Mouse (Mus musculus) megakaryocyte, embryonic 14.5 days (primary cell): Measurements from ENCODE around the gene Sephs2.

Experiments used
- FLI1 ChIP-seq: IDR thresholded peaks from 2 replicates; pipeline ENCODE4 v1.6.1; 2012; ENCODE audit warnings: low read length, inconsistent platforms, mixed read lengths
- GATA1 ChIP-seq: IDR thresholded peaks from 3 replicates; pipeline ENCODE4 v1.6.1; 2012; ENCODE audit warnings: mixed read lengths, low read length, inconsistent platforms, borderline replicate concordance

DNA sequence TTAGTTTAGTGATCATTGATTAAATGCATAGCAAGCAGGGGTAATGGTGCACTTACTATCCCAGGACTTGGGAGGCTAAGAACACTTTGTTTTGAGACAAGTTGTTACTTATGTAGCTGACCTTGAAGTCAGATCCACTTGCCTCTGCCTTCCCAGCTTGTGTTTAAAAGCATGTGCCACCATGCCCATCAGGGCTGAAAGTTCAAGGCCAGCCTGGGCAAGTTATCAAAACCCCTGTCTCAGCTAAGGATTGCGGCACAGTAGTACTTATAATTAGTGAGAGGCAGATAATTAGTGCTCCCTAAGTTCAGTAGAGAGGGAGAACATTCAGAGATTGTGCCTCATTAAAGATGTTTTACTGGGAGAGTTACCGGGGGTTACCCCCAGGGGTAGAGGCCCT lies 39.1 kb downstream of the Sephs2 start:
- TF ChIP-seq FLI1 (no peak), GATA1 (no peak)
